Mouse (Mus musculus) heart, postnatal 0 days (tissue): ENCODE measurements around the gene Lst1.

Experiments used
- CTCF ChIP-seq: IDR thresholded peaks from 2 replicates; pipeline ENCODE4 v1.5.1; 2016; ENCODE audit warnings: antibody characterized with exemption, control low read depth, low read depth
- EP300 ChIP-seq: IDR thresholded peaks from 2 replicates; pipeline ENCODE4 v1.6.1; 2016; ENCODE audit warnings: antibody characterized with exemption, low read depth

- TF ChIP-seq CTCF = no peak
- no peak for TF ChIP-seq EP300
These were observed 1.9 kb upstream of the Lst1 start for GRCm38 (mm10) chr17:35190096-35190495.
